Mouse (Mus musculus) olfactory bulb, adult 2 months (tissue): ENCODE measurements at regions not wholly inside any gene's neighbourhood (a gene's known extent, or its start where the extent isn't known, plus 50 kb on each side); places are given as distances from the start of the nearest gene placed in this dataset.

Experiments used
- H3K27ac ChIP-seq: fragments of 200-500 bp; 2 replicates; pipeline ENCODE4 v1.5.1; 2012; ENCODE audit warnings: low read depth, low read length; ENCODE audit not compliant: insufficient read depth
- H3K4me1 ChIP-seq: fragments of 200-500 bp; 2 replicates; pipeline ENCODE4 v1.6.1; 2012; ENCODE audit warnings: low read length; ENCODE audit not compliant: control insufficient read depth, insufficient read depth
- H3K4me3 ChIP-seq: fragments of 200-500 bp; 2 replicates; pipeline ENCODE4 v1.5.1; 2012; ENCODE audit warnings: mild to moderate bottlenecking, low read depth, low read length, moderate library complexity; ENCODE audit not compliant: insufficient read depth
- CTCF ChIP-seq: fragments of 200-500 bp; IDR thresholded peaks from 2 replicates; pipeline ENCODE4 v1.5.1; 2012; ENCODE audit warnings: low read depth, mild to moderate bottlenecking, low read length, moderate library complexity; ENCODE audit not compliant: insufficient read depth
- POLR2A ChIP-seq: fragments of 200-500 bp; IDR thresholded peaks from 2 replicates; pipeline ENCODE4 v1.6.1; 2012; ENCODE audit warnings: mild to moderate bottlenecking, low read depth, low read length, moderate library complexity; ENCODE audit not compliant: insufficient read depth
- WGBS: fragments of 180-500 bp; shearing (Covaris S2); methylation state at CpG from one replicate; pipeline ENCODE4 v1.1.7; 2018; 5-methylcytosine and 5-hydroxymethylcytosine counted together

GRCm38 (mm10) chr14:105359829-105360228 is 101.5 kb downstream of the Ndfip2 start:
- Histone ChIP-seq H3K4me1 (no peaks in the 10 kb centered on the region), H3K4me3 (no peak overlapping the region), H3K27ac (no peak overlapping the region)
- TF ChIP-seq CTCF (no peak), POLR2A (no peak)
- WGBS: 89% methylated on average over 3 of the region's 3 CpGs
